Mouse (Mus musculus) Patski (cell line): ENCODE measurements at regions not wholly inside any gene's neighbourhood (a gene's known extent, or its start where the extent isn't known, plus 50 kb on each side); places are given as distances from the start of the nearest gene placed in this dataset.

ENCODE experiments used
- ATAC-seq: fragments of 100-300 bp; one replicate; pipeline ENCODE4 v1.8.0; 2021
- CTCF ChIA-PET: fragments of 350-600 bp; sonication (Branson Sonifier 250); formaldehyde crosslinking; loops from one replicate; lab custom pipeline; 2022; ENCODE audit warnings: inconsistent platforms; lab: Charles Lee
- POLR2A ChIA-PET: fragments of 350-600 bp; sonication (Branson Sonifier 250); formaldehyde crosslinking; loops from one replicate; lab custom pipeline; 2022; ENCODE audit warnings: antibody characterized with exemption, inconsistent platforms; lab: Charles Lee
- DNase-seq: peaks from one replicate; pipeline ENCODE4 v3.0.0-alpha.2; 2011; ENCODE audit warnings: low read depth, low spot score
- H3K27me3 ChIP-seq: fragments of 371-371 bp; one replicate; pipeline ENCODE4 v1.5.1; 2021
- CTCF ChIP-seq: fragments of 100-300 bp; IDR thresholded peaks from one replicate; pipeline ENCODE4 v1.5.1; 2021
- in situ Hi-C: fragments of 300-500 bp; cut with MboI; formaldehyde crosslinking; loops from 3 replicates; pipeline ENCODE4 v1.11.1; 2018; ENCODE audit warnings: low pct_unique_long_range_greater_than_20kb, mixed read lengths

GRCm38 (mm10) chr15:59232290-59232689, 343.2 kb downstream of the Gm49356 start:
- no peak for TF ChIP-seq CTCF
- CTCF ChIA-PET: interaction anchor here (1.1 to 2.2 kb wide), 3 partner anchors 19 to 281 kb away, joined by 3 to 8 read pairs (median 5); no protein-coding TSS in a partner anchor
- POLR2A ChIA-PET: no interaction called here
- in situ Hi-C loops: no loop called here
- ATAC-seq (no peak), DNase-seq (no peak)
- H3K27me3 ChIP-seq: no peaks in the 10 kb centered on the region

GRCm38 (mm10) chr15:59237446-59238161, 348.5 kb downstream of the Gm49356 start:
- POLR2A ChIA-PET: no interaction called here
- no peak for TF ChIP-seq CTCF
- peak; percentile 78 for DNase-seq
- in situ Hi-C loops: no loop called here
- peak; percentile 62 for ATAC-seq
- H3K27me3 ChIP-seq: no peaks in the 10 kb centered on the region
- CTCF ChIA-PET: interaction anchor here (1.8 kb wide), 1 partner anchor 9 kb away, joined by 5 read pairs; no protein-coding TSS in a partner anchor

- ChIA-PET CTCF (no interaction called here), POLR2A (no interaction called here)
- H3K27me3 ChIP-seq: no peaks in the 10 kb centered on the region
- ATAC-seq (no peak), DNase-seq (no peak)
- TF ChIP-seq CTCF: no peak
- in situ Hi-C loops: no loop called here
These were observed 352.7 kb downstream of the Gm49356 start for GRCm38 (mm10) chr15:59241752-59242151.

DNA sequence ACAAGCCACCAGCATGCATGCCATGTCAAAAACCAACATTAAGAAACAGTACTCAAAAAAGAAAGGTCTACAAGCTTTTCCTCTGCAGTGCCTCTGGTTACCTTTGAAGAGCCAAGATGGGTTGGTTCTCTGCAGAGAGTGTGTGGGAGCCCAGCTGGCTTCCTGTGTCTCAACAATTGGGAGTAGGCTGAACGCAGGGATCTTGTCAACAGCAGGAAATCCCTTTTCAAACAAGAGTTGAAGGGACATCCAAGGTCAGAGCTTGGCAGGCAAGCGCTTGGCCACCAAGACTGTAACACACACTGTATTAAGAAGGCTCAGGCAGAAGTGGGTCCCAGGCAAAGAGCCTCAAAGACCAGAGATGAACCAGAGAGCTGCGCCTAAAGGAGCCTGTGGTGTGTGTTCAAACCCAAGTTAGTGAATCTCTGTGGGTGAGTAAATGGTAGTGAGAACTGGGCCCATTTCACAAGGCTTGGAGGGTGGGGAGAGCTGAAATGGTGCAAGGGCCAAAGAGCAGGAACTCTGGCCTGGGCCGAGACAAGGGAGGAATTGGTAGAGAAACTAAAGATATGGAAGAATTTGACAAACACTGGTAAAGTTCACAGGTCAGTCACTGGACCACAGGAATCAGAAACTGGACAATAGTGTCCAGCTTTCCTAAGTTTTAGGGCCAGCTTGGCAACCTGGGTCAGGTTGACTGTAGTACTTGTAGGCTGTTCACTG, 357.0 kb downstream of the Gm49356 start:
- ATAC-seq (no peak), DNase-seq (no peak)
- ChIA-PET POLR2A (interaction anchor here (0.6 kb wide), 1 partner anchor 281 kb away, joined by 4 read pairs; no protein-coding TSS in a partner anchor), CTCF (interaction anchor here (0.9 to 2.2 kb wide), 3 partner anchors 9 to 16 kb away, joined by 3 to 7 read pairs (median 5); no protein-coding TSS in a partner anchor)
- no peak for TF ChIP-seq CTCF
- H3K27me3 ChIP-seq: no peaks in the 10 kb centered on the region
- in situ Hi-C loops: no loop called here

DNA sequence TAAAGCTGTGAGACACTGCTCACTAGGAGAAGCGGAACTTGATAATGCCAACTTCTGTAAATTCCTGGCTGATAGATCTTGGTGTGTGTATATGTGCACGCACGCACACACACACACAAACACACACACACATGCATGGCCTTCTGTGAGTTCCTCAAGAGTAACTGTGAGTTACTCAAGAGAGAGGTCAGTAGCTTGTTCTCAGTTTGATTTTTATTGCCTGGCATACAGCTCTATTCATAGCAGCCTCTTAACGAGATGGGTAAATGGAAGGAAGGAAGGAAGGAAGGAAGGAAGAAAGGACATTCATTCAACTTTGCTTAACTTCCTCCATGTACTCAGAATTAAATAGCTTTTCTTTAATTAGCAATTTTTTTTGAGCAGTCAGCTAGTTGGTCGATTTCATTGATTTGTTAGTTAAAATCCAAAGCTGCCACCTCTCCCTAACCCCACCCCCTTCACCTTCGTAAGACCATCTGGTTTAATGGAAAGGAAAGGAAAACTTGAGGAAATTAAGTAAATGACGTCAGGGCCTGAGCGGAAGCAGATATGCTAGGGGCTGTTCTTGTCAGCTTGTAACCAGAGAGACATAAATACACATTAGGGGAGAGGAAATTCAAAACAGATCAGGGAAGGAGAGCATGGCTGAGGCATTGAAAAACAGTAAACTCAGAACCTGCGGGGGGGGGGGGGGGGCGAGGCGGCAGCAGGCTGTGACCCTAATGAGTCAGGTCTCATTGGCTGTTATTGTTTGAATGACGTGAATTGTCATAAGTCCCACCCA, 359.6 kb downstream of the Gm49356 start:
- in situ Hi-C loops: no loop called here
- TF ChIP-seq CTCF: no peak
- ChIA-PET POLR2A (no interaction called here), CTCF (no interaction called here)
- H3K27me3 ChIP-seq: no peaks in the 10 kb centered on the region
- ATAC-seq (no peak), DNase-seq (no peak)

- ATAC-seq (no peak), DNase-seq (no peak)
- POLR2A ChIA-PET: interaction anchor here (0.6 kb wide), 1 partner anchor 42 kb away, joined by 3 read pairs; no protein-coding TSS in a partner anchor
- in situ Hi-C loops: no loop called here
- peaks cover 6% of the 10 kb centered on the region for H3K27me3 ChIP-seq
- CTCF ChIA-PET: no interaction called here
- no peak for TF ChIP-seq CTCF
These were observed 372.3 kb downstream of the Gm49356 start for GRCm38 (mm10) chr15:59261380-59261779.

DNA sequence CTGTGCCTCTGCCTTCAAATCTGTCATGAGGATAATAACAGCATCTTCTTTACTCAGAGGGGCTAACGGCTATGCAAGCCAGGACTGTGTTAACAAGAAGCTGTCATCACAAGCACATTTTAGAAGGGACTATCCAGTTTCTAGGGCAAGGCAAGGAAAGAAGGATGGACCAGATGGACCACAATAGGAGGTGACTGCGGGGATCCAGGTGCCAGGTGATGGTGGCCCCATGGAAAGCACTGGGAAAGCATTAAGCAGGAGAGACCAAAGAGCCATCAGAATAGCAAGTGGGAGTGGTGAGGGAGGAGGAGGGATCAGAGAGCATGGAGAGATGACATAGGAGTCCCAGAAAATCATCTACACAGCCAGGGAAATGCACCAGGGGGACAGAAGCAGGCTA, 373.3 kb downstream of the Gm49356 start:
- POLR2A ChIA-PET: no interaction called here
- DNase-seq (no peak), ATAC-seq (no peak)
- in situ Hi-C loops: no loop called here
- peaks cover 6% of the 10 kb centered on the region for H3K27me3 ChIP-seq
- TF ChIP-seq CTCF: no peak
- CTCF ChIA-PET: interaction anchor here (0.9 kb wide), 1 partner anchor 16 kb away, joined by 3 read pairs; no protein-coding TSS in a partner anchor

DNA sequence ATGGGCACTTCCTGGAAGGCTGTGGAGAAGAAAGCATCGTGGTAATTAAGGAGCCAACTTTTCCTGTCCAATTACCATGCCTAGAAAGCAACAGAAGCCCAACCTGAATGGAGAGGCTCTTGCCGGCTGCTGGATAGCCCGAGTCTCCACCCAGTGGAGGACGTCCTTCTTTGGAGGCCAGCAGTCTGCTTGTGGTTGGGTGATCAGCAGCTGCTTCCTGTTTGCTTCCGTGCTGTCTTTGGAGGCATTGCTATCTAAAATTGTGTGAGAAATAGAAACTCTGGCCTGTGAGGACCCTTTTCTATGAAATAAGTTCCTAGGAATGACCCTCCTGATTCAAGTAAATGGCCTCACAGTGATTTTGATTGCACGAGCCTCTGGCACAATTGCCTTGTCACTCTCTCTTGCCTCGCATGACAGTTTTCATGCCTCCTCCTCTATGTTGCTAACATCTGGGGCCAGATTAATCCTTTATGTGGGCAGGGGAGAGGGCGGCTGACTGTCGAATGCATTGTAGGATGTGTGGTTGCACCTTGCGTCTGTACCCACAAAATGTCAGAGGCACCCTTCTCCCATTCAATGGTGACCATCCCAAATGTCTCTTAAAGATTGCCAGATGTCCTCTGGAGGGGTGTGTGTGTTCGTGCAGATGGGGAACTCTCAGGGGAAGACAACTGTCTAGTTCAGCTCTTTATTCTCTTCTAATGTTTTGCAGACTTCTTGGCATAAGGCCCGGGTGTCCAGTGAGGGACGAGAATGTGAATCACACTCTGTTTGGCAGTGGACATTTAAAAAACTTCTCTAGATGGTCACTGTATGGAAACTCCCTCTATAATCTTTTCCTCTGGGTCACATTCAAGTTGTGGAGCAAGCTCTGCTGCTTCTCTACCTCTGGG, 374.6 kb downstream of the Gm49356 start:
- peak; percentile 13 for DNase-seq
- no peak for ATAC-seq
- POLR2A ChIA-PET: no interaction called here
- no peak for TF ChIP-seq CTCF
- in situ Hi-C loops: no loop called here
- CTCF ChIA-PET: interaction anchor here (0.6 to 1.4 kb wide), 2 partner anchors 54 to 787 kb away, joined by 3 read pairs; no protein-coding TSS in a partner anchor
- H3K27me3 ChIP-seq: peaks cover 6% of the 10 kb centered on the region
